Mouse (Mus musculus) frontal cortex, adult (tissue): Measurements from ENCODE around the gene Rufy2.

Experiments used
- ATAC-seq: cut with Nextera tagmentation; 2 replicates; pipeline ENCODE4 v1.9.2; 2017; ENCODE audit warnings: mild to moderate bottlenecking, moderate library complexity, mixed read lengths; ENCODE audit not compliant: low TSS enrichment

Gene Rufy2

GRCm38 (mm10) chr10:62980039-62980954 lies at the start of gene Rufy2:
Gene Rufy2 (plus strand): TSS chr10:62980223.
- peak; percentile 75 for ATAC-seq

- ATAC-seq = no peak
Observed at GRCm38 (mm10) chr10:62932381-62932780, 47.6 kb upstream of the Rufy2 start.

GRCm38 (mm10) chr10:62944975-62945580 lies 34.9 kb upstream of the Rufy2 start:
- no peak for ATAC-seq

DNA sequence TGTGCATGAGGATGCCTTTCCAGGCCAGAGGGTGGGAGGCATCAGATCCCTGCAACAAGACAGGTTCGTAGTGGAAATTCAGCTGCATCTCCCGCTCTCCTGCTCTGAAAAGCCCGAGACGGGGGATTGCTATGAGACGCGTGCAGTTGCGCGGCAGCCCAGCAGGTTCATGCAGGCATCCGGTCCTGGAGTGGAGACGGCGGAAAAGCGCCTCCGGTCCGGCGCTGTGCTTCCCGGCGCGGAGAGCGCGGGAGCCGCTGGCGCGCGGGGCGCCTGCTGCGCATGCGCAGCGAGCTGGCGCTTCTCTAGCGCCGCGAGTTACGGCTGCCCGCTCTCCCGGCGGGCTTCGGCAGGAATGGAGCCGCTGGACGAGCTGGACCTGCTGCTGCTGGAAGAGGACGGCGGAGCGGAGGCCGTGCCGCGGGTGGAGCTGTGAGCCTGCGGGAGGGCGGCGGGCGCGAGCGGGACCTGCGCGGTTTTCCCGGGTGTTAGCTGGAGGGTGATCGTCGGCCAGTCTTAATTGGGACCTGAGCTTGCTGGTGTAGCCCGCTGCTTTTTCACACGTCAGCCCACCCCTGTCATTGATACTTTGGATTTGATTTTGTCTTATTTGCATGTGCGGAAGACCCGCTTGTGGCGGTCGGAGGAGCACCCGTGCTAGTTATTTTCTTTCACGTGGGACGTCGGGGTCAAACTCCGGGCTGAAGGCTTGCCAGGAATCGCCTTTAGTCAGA lies 33.1 kb upstream of the Rufy2 start, which contains the start of gene Dna2:
Gene Dna2 (plus strand): TSS at position 289 of the 734 bp plus-strand sequence.
- ATAC-seq = peak; percentile 97

GRCm38 (mm10) chr10:62948551-62948950 lies 31.5 kb upstream of the Rufy2 start:
- ATAC-seq = no peak

GRCm38 (mm10) chr10:62963956-62964355 lies 16.1 kb upstream of the Rufy2 start:
- ATAC-seq = no peak

DNA sequence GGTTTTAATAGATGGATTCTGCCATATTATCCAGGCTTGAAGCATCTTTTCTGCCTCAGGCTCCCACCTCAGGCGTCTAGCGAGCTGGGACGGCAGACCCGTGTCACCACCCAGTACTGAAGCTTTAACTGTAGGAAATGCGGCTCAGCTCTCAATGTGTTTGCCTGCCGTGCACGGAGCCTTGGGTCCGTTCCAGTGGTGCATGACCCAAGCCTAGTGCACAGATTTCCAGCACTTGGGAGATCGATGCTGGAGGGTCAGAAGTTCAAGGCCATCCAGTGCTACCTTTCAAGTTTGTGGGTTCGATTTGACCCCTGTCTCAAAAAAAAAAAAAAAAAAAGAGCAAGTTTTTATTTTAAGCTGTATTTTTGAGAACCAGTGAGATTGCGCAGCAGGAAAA lies 14.2 kb upstream of the Rufy2 start:
- ATAC-seq = no peak

DNA sequence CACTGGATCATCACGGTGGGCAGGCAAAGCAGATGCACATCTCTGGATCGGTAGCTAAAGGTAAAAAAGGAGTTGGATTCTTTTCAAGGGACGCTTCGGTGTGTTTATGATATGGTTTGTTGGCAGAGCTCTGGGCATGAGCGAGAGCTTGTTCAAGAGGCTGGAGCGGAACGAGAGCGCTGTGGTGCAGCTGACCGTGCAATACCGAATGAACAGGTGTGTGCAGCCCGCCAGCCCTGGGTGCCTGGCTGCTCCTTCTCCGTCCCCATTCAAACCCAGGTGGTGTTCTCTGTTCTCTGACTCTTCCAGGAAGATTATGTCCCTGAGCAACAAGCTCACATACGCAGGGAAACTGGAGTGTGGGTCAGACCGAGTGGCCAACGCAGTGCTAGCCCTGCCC lies 13.7 kb upstream of the Rufy2 start:
- ATAC-seq = no peak

DNA sequence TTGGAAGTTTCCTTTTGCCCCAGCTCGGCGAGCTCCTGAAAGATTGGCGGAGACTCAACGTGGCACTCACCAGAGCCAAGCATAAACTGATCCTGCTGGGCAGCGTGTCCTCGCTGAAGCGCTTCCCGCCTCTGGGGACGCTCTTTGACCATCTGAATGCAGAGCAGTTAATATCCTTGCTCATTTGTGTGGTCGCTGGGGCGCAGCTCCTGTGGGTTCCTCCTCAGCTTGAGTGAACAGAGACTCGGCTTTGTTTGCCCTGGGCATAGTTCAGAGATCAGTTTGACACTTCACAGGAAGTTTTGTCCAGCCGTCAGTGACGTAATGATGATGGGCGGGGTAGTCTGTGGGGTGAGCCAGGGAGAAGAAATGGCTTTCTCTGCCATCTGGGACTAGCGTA lies 8.2 kb upstream of the Rufy2 start:
- peak; percentile 23; the same call in 1 of the 2 replicates for ATAC-seq

- peak; percentile 55 for ATAC-seq
Observed at GRCm38 (mm10) chr10:62979667-62980038, 370 bp upstream of the Rufy2 start.

- ATAC-seq = no peak
Observed at GRCm38 (mm10) chr10:62984072-62984471, 4.0 kb downstream of the Rufy2 start.

DNA sequence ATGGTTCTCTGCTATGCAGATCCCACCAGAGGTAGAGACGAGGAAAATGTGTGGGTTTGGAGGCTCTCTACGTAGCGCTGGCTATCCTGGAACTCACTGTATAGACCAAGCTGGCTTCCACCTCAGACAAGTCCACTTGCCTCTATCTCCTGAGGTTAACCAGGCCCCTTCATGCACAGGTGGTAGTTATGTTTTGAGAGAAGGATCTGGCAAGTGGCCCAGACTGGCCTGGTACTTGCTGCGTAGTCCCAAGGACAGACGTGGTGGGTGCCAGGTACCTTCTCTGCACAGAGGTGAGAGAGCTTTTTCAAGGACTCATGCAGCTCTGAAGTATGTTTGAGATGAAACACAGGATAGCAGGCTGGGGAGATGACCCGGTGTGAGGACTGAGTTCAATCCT lies 4.5 kb downstream of the Rufy2 start:
- no peak for ATAC-seq

GRCm38 (mm10) chr10:62987341-62987740 lies 7.3 kb downstream of the Rufy2 start:
- no peak for ATAC-seq

- no peak for ATAC-seq
Observed at GRCm38 (mm10) chr10:62990636-62991035, 10.6 kb downstream of the Rufy2 start.

DNA sequence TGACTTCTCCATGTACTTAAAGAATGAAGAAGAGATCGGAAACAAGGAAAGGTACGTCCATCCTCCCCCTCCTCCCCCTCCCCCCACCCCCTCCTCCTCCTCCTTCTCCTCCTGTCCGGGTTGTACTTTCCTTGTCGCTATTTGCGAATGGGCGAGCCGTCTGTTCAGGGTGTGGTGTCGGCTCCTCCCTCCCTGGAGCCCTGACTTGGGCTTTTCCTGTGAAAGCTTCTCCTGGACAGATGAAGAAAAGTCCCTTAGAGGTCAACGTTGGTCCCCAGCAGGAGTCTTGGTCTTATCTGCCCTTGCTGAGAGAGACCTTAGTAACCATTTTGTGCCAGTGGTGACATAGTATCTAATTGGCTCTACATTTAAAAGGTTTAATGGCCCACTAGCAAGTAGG lies 14.0 kb downstream of the Rufy2 start:
- no peak for ATAC-seq

DNA sequence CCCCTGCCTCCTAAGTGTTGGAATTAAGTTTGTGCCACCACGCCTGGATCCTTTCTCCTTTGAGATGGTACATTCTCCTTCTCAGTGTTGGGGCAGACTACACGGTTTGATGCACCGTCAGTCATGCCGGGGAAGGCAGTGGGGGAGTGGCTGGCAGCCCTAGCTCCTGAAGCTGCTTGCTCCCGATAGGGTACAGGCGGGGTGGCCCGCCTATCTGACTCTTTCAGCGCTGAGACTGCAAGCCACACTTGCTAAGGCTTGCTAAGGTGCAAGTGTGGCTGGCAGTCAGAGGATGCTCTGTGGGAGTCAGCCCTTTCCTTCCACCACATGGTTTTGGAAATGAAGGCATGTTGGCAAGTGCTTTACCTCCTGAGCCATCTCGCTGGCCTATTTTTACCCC lies 20.6 kb downstream of the Rufy2 start:
- peak; percentile 84 for ATAC-seq

DNA sequence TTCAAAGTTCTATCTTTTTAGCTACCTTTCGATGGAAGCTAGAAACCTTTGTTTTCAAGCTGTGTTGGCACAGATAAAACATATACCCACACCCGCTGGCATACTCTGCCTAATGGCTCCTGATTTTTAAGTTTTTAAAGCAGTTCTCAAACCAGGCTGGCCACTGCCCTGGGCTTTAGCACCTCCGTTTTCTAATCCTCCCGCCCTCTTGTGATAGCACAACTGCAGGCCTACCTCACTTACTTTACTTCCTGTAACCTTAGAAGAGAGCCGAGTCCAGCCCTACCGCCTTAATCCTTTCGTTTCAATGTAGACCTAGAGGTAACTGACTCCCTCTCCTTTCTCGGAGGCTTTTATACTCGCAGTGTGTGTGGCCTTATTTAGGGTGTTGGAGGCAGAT lies 23.2 kb downstream of the Rufy2 start:
- no peak for ATAC-seq

DNA sequence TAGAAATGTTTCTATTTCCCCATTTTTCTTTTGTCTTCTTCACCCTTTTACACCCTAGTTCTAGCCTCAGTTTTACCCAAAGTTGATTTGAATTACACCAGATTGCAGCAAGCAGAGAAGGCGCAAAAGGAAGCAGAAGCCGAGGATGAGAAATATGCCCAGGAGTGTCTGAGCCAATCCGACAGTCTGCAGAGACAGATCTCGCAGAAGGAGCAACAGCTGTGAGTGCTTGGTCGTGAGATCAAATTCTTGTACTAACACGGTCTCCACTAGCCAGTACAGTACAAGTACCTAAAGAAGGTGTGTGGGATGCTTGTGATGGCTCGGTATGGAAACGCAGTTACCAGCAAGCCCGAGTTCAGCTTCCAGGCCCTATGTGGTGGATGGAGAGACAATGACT lies 24.5 kb downstream of the Rufy2 start:
- ATAC-seq = peak; percentile 31

- ATAC-seq = no peak
Observed at GRCm38 (mm10) chr10:63008193-63008592, 28.2 kb downstream of the Rufy2 start.

GRCm38 (mm10) chr10:63010268-63010667 lies 30.2 kb downstream of the Rufy2 start:
- ATAC-seq = no peak

GRCm38 (mm10) chr10:63011556-63011955 lies 31.5 kb downstream of the Rufy2 start:
- ATAC-seq = no peak

GRCm38 (mm10) chr10:63013476-63013875 lies 33.5 kb downstream of the Rufy2 start:
- no peak for ATAC-seq
